Mouse (Mus musculus) CH12.LX (cell line): Measurements from ENCODE around the gene Tubd1. TPM values are rescaled to one million over a fixed set of nuclear protein-coding genes. Genes with fewer than 3 reads are reported as not detected.
A peak's percentile ranks its signal among the peaks of the same experiment; 100 is the strongest.

Experiments used
- DNase-seq: peaks from one replicate; pipeline ENCODE4 v3.0.0-alpha.2; 2013; ENCODE audit errors: extremely low read depth
- H3K27ac ChIP-seq: 2 replicates; pipeline ENCODE4 v1.5.1; 2012; ENCODE audit warnings: low read depth, mild to moderate bottlenecking, control low read depth, moderate library complexity; ENCODE audit not compliant: insufficient read depth
- H3K27me3 ChIP-seq: replicated peaks from 2 replicates; pipeline ENCODE3; 2012; ENCODE audit warnings: inconsistent platforms
- H3K36me3 ChIP-seq, 2 experiments: replicated peaks in 1 of 2; 2 replicates each; pipeline versions ENCODE3 to v1.6.1; 2012; ENCODE audit warnings: inconsistent platforms in 1 of 2, low read length in 1 of 2, mild to moderate bottlenecking in 1 of 2, mixed read lengths in 1 of 2, moderate library complexity in 1 of 2; ENCODE audit not compliant: control insufficient read depth in 1 of 2, insufficient read depth in 1 of 2
- H3K4me1 ChIP-seq, 2 experiments: 2 replicates each; pipeline ENCODE4 v1.6.1; 2012; ENCODE audit warnings: inconsistent platforms in 1 of 2, moderate library complexity in 1 of 2; ENCODE audit not compliant: insufficient read depth in 2 of 2, control insufficient read depth in 1 of 2
- H3K4me2 ChIP-seq: 2 replicates; pipeline ENCODE4 v1.6.1; 2012; ENCODE audit warnings: low read depth, mild to moderate bottlenecking, control low read depth; ENCODE audit not compliant: poor library complexity, insufficient read depth, severe bottlenecking
- H3K4me3 ChIP-seq, 3 experiments: fragments of 150-350 bp in 1 of 3; sonication (generic) in 1 of 3; replicated peaks in 1 of 3; 2 replicates each; pipeline versions ENCODE3 to v1.5.1; 2011 to 2012; ENCODE audit warnings: low read depth in 2 of 3, low read length in 2 of 3, mild to moderate bottlenecking in 2 of 3, moderate library complexity in 2 of 3, control low read depth in 1 of 3, improper control_type of control experiment in 1 of 3, inconsistent platforms in 1 of 3, mixed read lengths in 1 of 3; ENCODE audit not compliant: poor library complexity in 1 of 3
- H3K79me2 ChIP-seq: replicated peaks from 2 replicates; pipeline ENCODE4 v1.6.1; 2012; ENCODE audit warnings: mild to moderate bottlenecking, moderate library complexity; ENCODE audit not compliant: control insufficient read depth, poor library complexity, insufficient read depth, severe bottlenecking; ENCODE audit errors: extremely low read depth
- H3K9ac ChIP-seq: 2 replicates; pipeline ENCODE4 v1.6.1; 2012; ENCODE audit warnings: low read depth, mild to moderate bottlenecking, control low read depth, moderate library complexity; ENCODE audit not compliant: insufficient read depth
- H3K9me3 ChIP-seq: replicated peaks from 2 replicates; pipeline ENCODE3; 2012; ENCODE audit warnings: low read length, inconsistent platforms, mixed read lengths
- BHLHE40 ChIP-seq: IDR thresholded peaks from 2 replicates; pipeline ENCODE4 v1.6.1; 2011; ENCODE audit warnings: mild to moderate bottlenecking, low read depth, low read length, improper control_type of control experiment
- E2F4 ChIP-seq: IDR thresholded peaks from 2 replicates; pipeline ENCODE4 v1.6.1; 2011; ENCODE audit warnings: low read depth, low read length, improper control_type of control experiment; ENCODE audit not compliant: insufficient replicate concordance
- ELF1 ChIP-seq: IDR thresholded peaks from 2 replicates; pipeline ENCODE4 v1.6.1; 2014; ENCODE audit warnings: low read depth, mild to moderate bottlenecking, inconsistent platforms, low read length, improper control_type of control experiment
- EP300 ChIP-seq: IDR thresholded peaks from 2 replicates; pipeline ENCODE4 v1.6.1; 2011; ENCODE audit warnings: low read length, improper control_type of control experiment
- ETS1 ChIP-seq: conservative IDR thresholded peaks from 2 replicates; pipeline ENCODE4 v1.6.1; 2012; ENCODE audit warnings: low read depth, mild to moderate bottlenecking, inconsistent platforms, low read length, improper control_type of control experiment, moderate library complexity
- GABPA ChIP-seq: IDR thresholded peaks from 2 replicates; pipeline ENCODE4 v1.6.1; 2012; ENCODE audit warnings: low read depth, low read length, improper control_type of control experiment, inconsistent platforms; ENCODE audit not compliant: insufficient replicate concordance
- HCFC1 ChIP-seq: IDR thresholded peaks from 2 replicates; pipeline ENCODE4 v1.6.1; 2012; ENCODE audit warnings: low read depth, mild to moderate bottlenecking, inconsistent platforms, low read length, improper control_type of control experiment
- JUND ChIP-seq: conservative IDR thresholded peaks from 2 replicates; pipeline ENCODE4 v1.6.1; 2011; ENCODE audit warnings: low read depth, low read length, improper control_type of control experiment
- KAT2A ChIP-seq: IDR thresholded peaks from 2 replicates; pipeline ENCODE4 v1.6.1; 2012; ENCODE audit warnings: low read length, improper control_type of control experiment, inconsistent platforms; ENCODE audit not compliant: insufficient replicate concordance
- MAX ChIP-seq: IDR thresholded peaks from 2 replicates; pipeline ENCODE4 v1.6.1; 2011; ENCODE audit warnings: low read length, improper control_type of control experiment
- MAZ ChIP-seq: IDR thresholded peaks from 2 replicates; pipeline ENCODE4 v1.6.1; 2012; ENCODE audit warnings: low read depth, mild to moderate bottlenecking, inconsistent platforms, low read length, improper control_type of control experiment, moderate library complexity
- MEF2A ChIP-seq: IDR thresholded peaks from 2 replicates; pipeline ENCODE4 v1.6.1; 2014; ENCODE audit warnings: low read depth, mild to moderate bottlenecking, inconsistent platforms, low read length, improper control_type of control experiment, borderline replicate concordance
- PAX5 ChIP-seq: IDR thresholded peaks from 2 replicates; pipeline ENCODE4 v1.6.1; 2012; ENCODE audit warnings: low read length, inconsistent platforms, mixed read lengths
- POLR2A ChIP-seq: IDR thresholded peaks from 2 replicates; pipeline ENCODE4 v1.6.1; 2011; ENCODE audit warnings: low read depth, mild to moderate bottlenecking, improper control_type of control experiment, low read length
- RCOR1 ChIP-seq: conservative IDR thresholded peaks from 2 replicates; pipeline ENCODE4 v1.6.1; 2012; ENCODE audit warnings: low read depth, mild to moderate bottlenecking, inconsistent platforms, low read length, improper control_type of control experiment
- SIN3A ChIP-seq: IDR thresholded peaks from 2 replicates; pipeline ENCODE4 v1.6.1; 2012; ENCODE audit warnings: low read length, improper control_type of control experiment, inconsistent platforms
- TCF12 ChIP-seq: IDR thresholded peaks from 2 replicates; pipeline ENCODE4 v1.6.1; 2014; ENCODE audit warnings: low read depth, mild to moderate bottlenecking, inconsistent platforms, low read length, improper control_type of control experiment
- UBTF ChIP-seq: IDR thresholded peaks from 2 replicates; pipeline ENCODE4 v1.6.1; 2012; ENCODE audit warnings: low read depth, mild to moderate bottlenecking, inconsistent platforms, low read length, improper control_type of control experiment, moderate library complexity
- USF1 ChIP-seq: IDR thresholded peaks from 2 replicates; pipeline ENCODE4 v1.6.1; 2014; ENCODE audit warnings: low read depth, mild to moderate bottlenecking, inconsistent platforms, low read length, improper control_type of control experiment
- USF2 ChIP-seq: conservative IDR thresholded peaks from 2 replicates; pipeline ENCODE4 v1.6.1; 2011; ENCODE audit warnings: low read depth, low read length, improper control_type of control experiment
- ZC3H11A ChIP-seq: IDR thresholded peaks from 2 replicates; pipeline ENCODE4 v1.6.1; 2012; ENCODE audit warnings: low read depth, mild to moderate bottlenecking, inconsistent platforms, low read length, improper control_type of control experiment
- ZNF384 ChIP-seq: IDR thresholded peaks from 2 replicates; pipeline ENCODE4 v1.6.1; 2012; ENCODE audit warnings: low read depth, low read length, improper control_type of control experiment, inconsistent platforms
- dilution Hi-C: fragments of 300-500 bp; cut with MboI; formaldehyde crosslinking; loops from 2 replicates; pipeline ENCODE4 v1.14.3; 2020; ENCODE audit warnings: low sequenced_read_pairs; ENCODE audit not compliant: extremely low pct_unique_long_range_greater_than_20kb, extremely low pct_ligation_motif_present
- in situ Hi-C: fragments of 300-500 bp; cut with MboI; formaldehyde crosslinking; loops from 3 replicates; pipeline ENCODE4 v1.14.3; 2019; ENCODE audit warnings: low sequenced_read_pairs, low pct_ligation_motif_present, low pct_unique_long_range_greater_than_20kb, mixed read lengths
- polyA plus RNA-seq: library from polyadenylated mRNA; unstranded; fragments of >175 nt; gene quantifications from 2 replicates; pipeline ENCODE4 v1.2.1, GENCODE M21; 2012; ENCODE audit warnings: low read depth; ENCODE audit not compliant: insufficient read length
- total RNA-seq, 2 experiments: library from RNA; depleted of rRNA; stranded (reverse); fragments of 300-350 nt in 1 of 2; fragments of >200 nt in 1 of 2; gene quantifications; 2 replicates each; pipeline ENCODE4 v1.2.3; 2012 to 2014

Tubd1 gene
- total and polyA plus RNA-seq, 3 experiments, result 9.7 to 12.6 (median 11.9) TPM

DNA sequence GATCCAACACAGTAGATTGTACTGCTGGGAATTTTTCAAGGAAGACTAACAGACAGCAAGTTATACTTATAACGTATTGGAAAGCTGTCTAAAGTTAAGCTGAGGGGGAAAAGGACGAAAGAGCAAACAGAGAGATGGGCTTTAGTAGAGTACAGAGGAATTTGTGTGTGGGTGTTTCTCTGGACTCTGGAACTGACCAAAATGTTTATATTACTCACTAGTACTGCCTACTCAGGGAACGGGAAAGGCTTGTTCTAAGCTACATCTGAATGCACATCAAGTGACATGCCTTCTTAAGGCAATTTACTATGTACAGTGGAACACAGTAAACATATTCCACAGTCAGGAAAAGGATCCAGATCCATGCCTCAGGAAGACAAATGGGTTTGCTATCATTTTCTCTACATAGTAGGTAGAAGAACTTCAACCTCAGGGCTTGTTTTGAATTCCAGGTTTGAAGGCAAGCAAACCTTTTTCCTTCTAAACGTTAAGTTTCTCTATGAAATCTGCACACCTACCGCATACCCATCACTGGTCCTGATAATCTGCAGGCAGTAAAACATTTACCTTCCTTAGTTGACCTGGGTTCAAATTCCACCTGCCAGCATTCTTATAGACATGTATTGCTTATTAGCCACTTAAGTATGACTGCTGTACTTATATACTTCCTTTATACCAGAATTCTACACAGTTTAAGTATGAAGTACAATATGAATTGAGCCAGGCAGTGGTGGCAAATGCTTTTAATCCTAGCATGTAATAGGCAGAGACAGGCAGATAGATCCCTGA lies 60.1 kb downstream of the Tubd1 start:
- no peak overlapping the region for H3K9ac ChIP-seq
- TF ChIP-seq USF1, result no peak
- no peak for TF ChIP-seq ZNF384
- no peak for TF ChIP-seq ETS1
- TF ChIP-seq JUND, result no peak
- TF ChIP-seq GABPA, result no peak
- TF ChIP-seq POLR2A, result no peak
- TF ChIP-seq BHLHE40, result no peak
- TF ChIP-seq MAX, result no peak
- no peak for TF ChIP-seq ZC3H11A
- TF ChIP-seq EP300, result no peak
- TF ChIP-seq E2F4, result no peak
- no peak for TF ChIP-seq USF2
- TF ChIP-seq MEF2A, result no peak
- no peak for TF ChIP-seq ELF1
- TF ChIP-seq KAT2A, result no peak
- TF ChIP-seq UBTF, result no peak
- no peak for TF ChIP-seq TCF12
- TF ChIP-seq SIN3A, result no peak
- TF ChIP-seq PAX5, result no peak
- no peak overlapping the region for H3K4me3 ChIP-seq
- H3K9me3 ChIP-seq, result peaks cover 7% of the 10 kb centered on the region
- peaks cover 12 to 48% of the 10 kb centered on the region in 2 experiments for H3K36me3 ChIP-seq
- H3K4me2 ChIP-seq, result no peak overlapping the region
- H3K4me1 ChIP-seq, result peaks cover 0 to 74% of the 10 kb centered on the region in 2 experiments; a peak in 3 of 4 replicates
- H3K27me3 ChIP-seq, result no peaks in the 10 kb centered on the region
- DNase-seq, result no peak
- no peaks in the 10 kb centered on the region for H3K79me2 ChIP-seq
- dilution Hi-C loops, result no loop called here
- in situ Hi-C loops, result no loop called here
- H3K27ac ChIP-seq, result no peak overlapping the region

DNA sequence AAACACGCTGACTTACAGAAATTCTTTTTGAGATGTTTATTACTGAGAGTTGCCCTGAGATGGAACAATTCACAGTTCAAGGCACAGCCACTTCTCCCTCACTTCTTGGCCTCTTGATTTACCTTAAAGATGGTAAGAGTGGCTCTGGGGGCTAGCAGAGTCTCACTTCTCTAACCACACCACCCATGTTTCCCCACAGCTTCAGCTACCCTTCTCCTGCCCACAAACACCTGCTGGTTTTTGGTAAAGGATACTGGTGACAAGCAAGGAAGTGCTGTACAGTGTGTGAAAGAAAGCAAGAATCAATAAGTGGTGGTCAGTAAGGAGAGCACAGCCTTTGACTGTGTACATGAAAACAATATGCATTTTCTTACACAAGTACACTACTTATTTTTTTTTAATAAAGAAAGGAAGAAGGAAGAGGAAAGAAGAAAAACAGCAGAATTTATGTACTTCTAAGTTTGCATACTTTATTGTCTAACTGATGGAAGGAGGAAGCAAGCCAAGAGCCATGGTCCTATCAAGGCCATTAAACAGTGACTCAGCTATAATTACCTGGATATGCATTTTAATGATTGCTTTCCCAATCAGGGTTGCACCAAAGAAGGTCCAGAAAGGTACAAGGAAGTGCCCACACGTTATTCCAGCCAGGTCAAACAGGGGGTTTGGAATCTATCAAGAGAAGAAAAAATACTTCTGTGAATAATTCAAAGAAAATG lies 62.0 kb downstream of the Tubd1 start:
- Histone ChIP-seq H3K79me2 (no peaks in the 10 kb centered on the region), H3K4me3 (no peak overlapping the region), H3K27me3 (no peaks in the 10 kb centered on the region), H3K4me2 (no peak overlapping the region), H3K27ac (peak overlapping the region; percentile 63), H3K9ac (no peak overlapping the region), H3K36me3 (peaks cover 13 to 51% of the 10 kb centered on the region in 2 experiments), H3K9me3 (peaks cover 7% of the 10 kb centered on the region), H3K4me1 (peaks cover 5 to 77% of the 10 kb centered on the region in 2 experiments; a peak in 3 of 4 replicates)
- dilution Hi-C loops (no loop called here), in situ Hi-C loops (no loop called here)
- DNase-seq, result peak; percentile 77
- peak; percentile 73 for TF ChIP-seq EP300
- no peak for TF ChIP-seq USF2
- TF ChIP-seq RCOR1, result 0 out of 2 replicates have a peak, but pooled peaks have one; percentile 40
- peak; percentile 66; the same call in 1 of the 2 replicates for TF ChIP-seq SIN3A
- TF ChIP-seq JUND, result peak; percentile 13; the same call in 1 of the 2 replicates
- no peak for TF ChIP-seq KAT2A
- TF ChIP-seq MAZ, result 0 out of 2 replicates have a peak, but pooled peaks have one; percentile 36
- 0 out of 2 replicates have a peak, but pooled peaks have one; percentile 27 for TF ChIP-seq HCFC1
